Mouse (Mus musculus): ENCODE results near the gene Mup18.
"Not testable (repeated sequence)": the region's sequence is repeated elsewhere in the genome, so short reads cannot be mapped to it uniquely, and the experiment has no call there.

The Mup18 gene

DNA sequence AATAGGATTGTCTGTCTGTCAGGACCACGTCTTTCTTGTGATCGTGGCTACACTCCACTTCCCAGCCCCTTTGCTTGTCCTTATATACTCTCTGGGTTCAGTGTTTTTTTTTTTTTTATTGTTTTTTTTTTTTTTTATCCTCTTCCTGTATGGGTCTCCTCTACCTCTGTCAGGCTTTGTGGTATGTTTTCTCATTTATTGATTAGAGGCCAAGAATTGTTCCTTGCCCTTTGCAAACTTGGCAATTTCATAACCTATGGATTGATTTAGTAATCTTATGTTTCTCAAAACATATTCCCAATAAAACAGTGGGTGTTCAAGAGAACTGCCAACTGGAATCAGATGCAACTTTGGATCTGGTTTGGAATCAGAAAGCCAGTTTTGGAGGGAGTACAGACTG is at the start of gene Mup18:
TSS of gene Mup18 (minus strand) at position 101 of the 400 bp plus-strand sequence.
- in situ Hi-C loops (cut with MboI, MseI), result not testable (repeated sequence)

DNA sequence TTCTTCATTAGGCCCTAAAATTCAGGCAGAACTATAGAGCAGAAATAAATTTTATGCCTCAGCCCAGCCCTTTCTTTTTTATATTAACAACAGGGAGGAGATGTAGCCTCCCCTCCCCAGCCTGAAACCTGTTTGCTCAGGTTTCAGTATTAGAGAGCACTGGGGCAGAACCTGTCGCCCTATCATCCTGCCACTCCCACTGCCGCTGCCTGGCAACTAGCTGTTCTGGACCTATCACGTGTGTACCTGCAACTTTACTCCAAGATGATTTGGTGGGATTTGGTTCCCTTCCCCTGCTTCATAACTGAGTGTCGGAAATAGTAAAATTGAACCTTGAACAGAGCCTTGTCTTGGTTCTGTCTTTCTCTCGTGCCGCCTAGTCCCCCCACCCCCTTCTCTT is 40.4 kb upstream of the Mup18 start:
- in situ Hi-C loops (cut with MboI, MseI), result loop anchor here (5.0 to 25.0 kb wide), 4 partner anchors 377 to 1697 kb away; no protein-coding TSS in a partner anchor

All from regulatory T cell (primary cell).